In the genomic region with DNA sequence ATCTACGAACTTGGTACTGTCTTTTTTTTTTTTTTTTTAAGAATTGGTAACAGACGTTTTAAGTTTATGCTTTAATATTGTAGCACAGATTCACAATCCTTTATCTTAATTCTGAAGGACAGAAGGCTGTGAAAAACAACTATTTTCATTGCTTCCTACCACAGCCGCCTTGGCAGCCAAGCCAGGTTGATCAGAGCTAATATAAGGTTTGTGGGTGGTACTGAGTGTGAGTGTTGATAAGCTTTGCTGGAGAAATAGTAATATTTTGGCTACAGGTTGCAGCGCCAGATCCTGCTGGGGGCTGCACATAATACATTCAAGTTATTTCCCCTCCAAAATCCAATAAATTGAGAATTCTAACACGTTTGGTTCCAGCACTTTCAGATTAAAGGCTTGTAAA, we compare ENCODE assay signal across 8 mouse cellular contexts. TPM values are rescaled to one million over a fixed set of nuclear protein-coding genes. Genes with fewer than 3 reads are reported as not detected.
DNase-seq lines count a peak whose midpoint lies in the region; ATAC-seq and TF ChIP-seq lines count a peak whose summit lies in the region.

No protein-coding gene starts in this region.

- 40% methylated on average over 5 of the region's 5 CpGs for WGBS in lung, embryonic 14.5 days
- WGBS in embryonic facial prominence, embryonic 14.5 days, result 45% methylated on average over 5 of the region's 5 CpGs
- 52% methylated on average over 5 of the region's 5 CpGs for WGBS in limb, embryonic 11.5 days
- 61% methylated on average over 5 of the region's 5 CpGs for WGBS in neural tube, embryonic 14.5 days

- ATAC-seq in lung, embryonic 14.5 days (ENCODE audit: insufficient read depth), result no peak
- no peak for ATAC-seq in embryonic facial prominence, embryonic 14.5 days (ENCODE audit: low read depth)
- no peak for ATAC-seq in limb, embryonic 11.5 days (ENCODE audit: insufficient number of reproducible peaks, low FRiP score, low TSS enrichment, low read depth)
- no peak for ATAC-seq in neural tube, embryonic 14.5 days (ENCODE audit: low read depth)

- no peak for DNase-seq in lung, embryonic 14.5 days
- DNase-seq in lung, postnatal 4 days, result no peak
- no peak for DNase-seq in embryonic facial prominence, embryonic 14.5 days (ENCODE audit: low spot score)
- DNase-seq in limb, embryonic 11.5 days (ENCODE audit: low spot score), result no peak
- no peak for DNase-seq in urinary bladder, postnatal 36 days (ENCODE audit: low spot score in 2 of 2)
- DNase-seq in left cerebral cortex, postnatal 10 days (ENCODE audit: extremely low spot score in 1 of 2, low spot score in 2 of 2), result no peak
- no peak for DNase-seq in cerebellum, postnatal 36 days

- no peak overlapping the region for H3K27ac ChIP-seq in lung, embryonic 14.5 days (ENCODE audit: low read depth)
- no peak overlapping the region for H3K27ac ChIP-seq in embryonic facial prominence, embryonic 14.5 days (replicated peaks; ENCODE audit: low read depth, low read length)
- H3K27ac ChIP-seq in limb, embryonic 11.5 days (replicated peaks; ENCODE audit: low read depth, low read length), result no peak overlapping the region
- H3K27ac ChIP-seq in neural tube, embryonic 14.5 days (ENCODE audit: low read depth, low read length), result no peak overlapping the region

- intact Hi-C loops in left cerebral cortex, postnatal 10 days (cut with DNase I), result no loop called here

- H3K4me2 ChIP-seq in lung, embryonic 14.5 days, result peak overlapping the region; percentile 85
- peak overlapping the region; percentile 78 for H3K4me2 ChIP-seq in embryonic facial prominence, embryonic 14.5 days (ENCODE audit: low read depth, low read length)
- H3K4me2 ChIP-seq in limb, embryonic 11.5 days (ENCODE audit: low read depth, severe bottlenecking), result peak overlapping the region; percentile 70
- peak overlapping the region; percentile 60 for H3K4me2 ChIP-seq in neural tube, embryonic 14.5 days (ENCODE audit: low read depth, low read length)

- H3K27me3 ChIP-seq in lung, embryonic 14.5 days (ENCODE audit: insufficient read depth, low read length), result no peaks in the 10 kb centered on the region
- H3K27me3 ChIP-seq in embryonic facial prominence, embryonic 14.5 days (replicated peaks; ENCODE audit: control insufficient read depth, insufficient read depth, low read length), result no peaks in the 10 kb centered on the region
- no peaks in the 10 kb centered on the region for H3K27me3 ChIP-seq in limb, embryonic 11.5 days (ENCODE audit: control insufficient read depth, insufficient read depth, low read length)
- no peaks in the 10 kb centered on the region for H3K27me3 ChIP-seq in neural tube, embryonic 14.5 days (ENCODE audit: control insufficient read depth, insufficient read depth, low read length)

- no peak for TF ChIP-seq CTCF in lung, embryonic 14.5 days (IDR thresholded peaks at IDR 0.05; ENCODE audit: low read depth)

- 0 out of 2 replicates have a peak, but pooled peaks cover 3% of the 10 kb centered on the region for H3K4me1 ChIP-seq in lung, embryonic 14.5 days (ENCODE audit: insufficient read depth)
- peaks cover 21% of the 10 kb centered on the region for H3K4me1 ChIP-seq in embryonic facial prominence, embryonic 14.5 days (ENCODE audit: control insufficient read depth, insufficient read depth, low read length)
- peaks cover 17% of the 10 kb centered on the region for H3K4me1 ChIP-seq in limb, embryonic 11.5 days (ENCODE audit: control insufficient read depth, insufficient read depth, low read length)
- H3K4me1 ChIP-seq in neural tube, embryonic 14.5 days (ENCODE audit: control insufficient read depth, insufficient read depth, low read length), result peaks cover 20% of the 10 kb centered on the region

- H3K36me3 ChIP-seq in lung, embryonic 14.5 days (ENCODE audit: insufficient read depth), result peaks cover 25% of the 10 kb centered on the region
- peaks cover 33% of the 10 kb centered on the region for H3K36me3 ChIP-seq in embryonic facial prominence, embryonic 14.5 days (ENCODE audit: control insufficient read depth, insufficient read depth, low read length)
- H3K36me3 ChIP-seq in limb, embryonic 11.5 days (ENCODE audit: control insufficient read depth, insufficient read depth, low read length), result peaks cover 10% of the 10 kb centered on the region
- peaks cover 15% of the 10 kb centered on the region for H3K36me3 ChIP-seq in neural tube, embryonic 14.5 days (ENCODE audit: control insufficient read depth, insufficient read depth, low read length)

- H3K9ac ChIP-seq in lung, embryonic 14.5 days, result peak overlapping the region; percentile 48
- H3K9ac ChIP-seq in embryonic facial prominence, embryonic 14.5 days (ENCODE audit: low read depth, low read length), result peak overlapping the region; percentile 89
- no peak overlapping the region for H3K9ac ChIP-seq in limb, embryonic 11.5 days (ENCODE audit: low read length)
- H3K9ac ChIP-seq in neural tube, embryonic 14.5 days (replicated peaks; ENCODE audit: low read depth, low read length), result no peak overlapping the region

- no peaks in the 10 kb centered on the region for H3K9me3 ChIP-seq in lung, embryonic 14.5 days (ENCODE audit: low read depth, low read length)
- no peaks in the 10 kb centered on the region for H3K9me3 ChIP-seq in embryonic facial prominence, embryonic 14.5 days (ENCODE audit: control insufficient read depth, low read length)
- H3K9me3 ChIP-seq in limb, embryonic 11.5 days (ENCODE audit: control insufficient read depth, low read length), result no peaks in the 10 kb centered on the region
- H3K9me3 ChIP-seq in neural tube, embryonic 14.5 days (ENCODE audit: control insufficient read depth, low read length), result no peaks in the 10 kb centered on the region

- peak overlapping the region; percentile 95 for H3K4me3 ChIP-seq in lung, embryonic 14.5 days (ENCODE audit: low read depth, low read length)
- peak overlapping the region; percentile 94 for H3K4me3 ChIP-seq in embryonic facial prominence, embryonic 14.5 days (ENCODE audit: low read depth, low read length)
- H3K4me3 ChIP-seq in limb, embryonic 11.5 days (ENCODE audit: low read depth, low read length), result peak overlapping the region; percentile 20
- H3K4me3 ChIP-seq in neural tube, embryonic 14.5 days (ENCODE audit: low read depth, low read length), result peak overlapping the region; percentile 88; the same call in 1 of the 2 replicates

RNA-seq across cellular contexts. Expression of a gene that starts 1.1 kb away (rescaled TPM):
- polyA plus RNA-seq in lung, embryonic 14.5 days (2014; fragmentation: Nextera tagmentation; extraction: Ambion mirVana), result 40.6 and 43.9 TPM in 2 replicates
- 38.4 and 41.8 TPM in 2 replicates for polyA plus RNA-seq in embryonic facial prominence, embryonic 14.5 days (2014; fragmentation: Nextera tagmentation; extraction: Ambion mirVana)
- 57.0 and 61.6 TPM in 2 replicates for polyA plus RNA-seq in limb, embryonic 11.5 days (2014; fragmentation: Nextera tagmentation; extraction: Ambion mirVana)
- 41.5 and 46.3 TPM in 2 replicates for polyA plus RNA-seq in neural tube, embryonic 14.5 days (2014; fragmentation: Nextera tagmentation; extraction: Ambion mirVana)
- 10 to 100 TPM; 29.9 to 30.4 TPM for total RNA-seq in left cerebral cortex, postnatal 10 days (2021)

RNA-seq across cellular contexts. Expression of a gene that starts 56.9 kb away (rescaled TPM):
- polyA plus RNA-seq in lung, embryonic 14.5 days (2014; fragmentation: Nextera tagmentation; extraction: Ambion mirVana), result 1.7 and 2.1 TPM in 2 replicates
- 2.9 and 4.3 TPM in 2 replicates for polyA plus RNA-seq in embryonic facial prominence, embryonic 14.5 days (2014; fragmentation: Nextera tagmentation; extraction: Ambion mirVana)
- 5.3 and 5.9 TPM in 2 replicates for polyA plus RNA-seq in limb, embryonic 11.5 days (2014; fragmentation: Nextera tagmentation; extraction: Ambion mirVana)
- polyA plus RNA-seq in neural tube, embryonic 14.5 days (2014; fragmentation: Nextera tagmentation; extraction: Ambion mirVana), result 24.5 and 27.8 TPM in 2 replicates
- total RNA-seq in left cerebral cortex, postnatal 10 days (2021), result 10 to 100 TPM; 59.6 to 62.9 TPM

Comparison
In these comparisons a context has a peak if more than half of its experiments do, and no peak if none do; other contexts are left out.
1. H3K4me3 ChIP-seq: peak in every context shown above with its lines; median percentile 95 in lung, embryonic 14.5 days; 94 in embryonic facial prominence, embryonic 14.5 days; 88 in neural tube, embryonic 14.5 days; 20 in limb, embryonic 11.5 days.
2. H3K9ac ChIP-seq: peak in lung, embryonic 14.5 days (single experiment) and embryonic facial prominence, embryonic 14.5 days (single experiment); none in limb, embryonic 11.5 days (single experiment) and neural tube, embryonic 14.5 days (single experiment).
3. Peak in every context shown above with its lines, with median percentiles within 50 percentile points of each other: H3K4me2 ChIP-seq.